Mouse (Mus musculus) embryonic facial prominence, embryonic 12.5 days (tissue): ENCODE measurements around the gene Tubb2a. TPM values are rescaled to one million over a fixed set of nuclear protein-coding genes. Genes with fewer than 3 reads are reported as not detected.

ENCODE experiments used
- ATAC-seq: fragments of 200-750 bp; cut with Nextera tagmentation; 2 replicates; pipeline ENCODE4 v1.8.0; 2017; ENCODE audit not compliant: insufficient number of reproducible peaks, insufficient read depth, low FRiP score, low TSS enrichment
- H3K27ac ChIP-seq: fragments of 300-500 bp; sonication (generic); 2 replicates; pipeline ENCODE4 v1.5.1; 2016; ENCODE audit warnings: mild to moderate bottlenecking
- H3K27me3 ChIP-seq: fragments of 300-500 bp; sonication (generic); 2 replicates; pipeline ENCODE4 v1.6.1; 2016; ENCODE audit warnings: mild to moderate bottlenecking, moderate library complexity
- H3K36me3 ChIP-seq: fragments of 300-500 bp; sonication (generic); 2 replicates; pipeline ENCODE4 v1.6.1; 2016; ENCODE audit warnings: mild to moderate bottlenecking
- H3K4me1 ChIP-seq: fragments of 300-500 bp; sonication (generic); 2 replicates; pipeline ENCODE4 v1.6.1; 2016
- H3K4me2 ChIP-seq: fragments of 300-500 bp; sonication (generic); replicated peaks from 2 replicates; pipeline ENCODE4 v1.6.1; 2016; ENCODE audit warnings: mild to moderate bottlenecking, moderate library complexity
- H3K4me3 ChIP-seq: fragments of 300-500 bp; sonication (generic); 2 replicates; pipeline ENCODE4 v1.5.1; 2016; ENCODE audit warnings: mild to moderate bottlenecking
- H3K9ac ChIP-seq: fragments of 300-500 bp; sonication (generic); 2 replicates; pipeline ENCODE4 v1.6.1; 2016; ENCODE audit warnings: mild to moderate bottlenecking, moderate library complexity
- H3K9me3 ChIP-seq: fragments of 300-500 bp; sonication (generic); 2 replicates; pipeline ENCODE4 v1.6.1; 2016; ENCODE audit warnings: mild to moderate bottlenecking, moderate library complexity
- WGBS: fragments of 180-500 bp; shearing (Covaris S2); methylation state at CpG from one replicate; pipeline ENCODE4 v1.1.7; 2016; 5-methylcytosine and 5-hydroxymethylcytosine counted together
- polyA plus RNA-seq: library from polyadenylated mRNA; unstranded; fragments of >200 nt; fragmentation: Nextera tagmentation; extraction: Ambion mirVana; gene quantifications from 2 replicates; pipeline ENCODE4 v1.2.1, GENCODE M21; 2016

Gene Tubb2a
- polyA plus RNA-seq, 1 experiment from 2014 or later = 162 TPM

GRCm38 (mm10) chr13:34071836-34072235 is 6.0 kb downstream of the Tubb2a start:
- Histone ChIP-seq H3K4me3 (no peak overlapping the region), H3K9me3 (no peaks in the 10 kb centered on the region), H3K9ac (no peak overlapping the region), H3K36me3 (peaks cover 8% of the 10 kb centered on the region; the same call in 1 of the 2 replicates), H3K4me2 (no peak overlapping the region), H3K4me1 (peaks cover 12% of the 10 kb centered on the region), H3K27me3 (no peaks in the 10 kb centered on the region), H3K27ac (no peak overlapping the region)
- 84% methylated on average over 6 of the region's 6 CpGs for WGBS
- no peak for ATAC-seq

- 39% methylated on average over 4 of the region's 4 CpGs for WGBS
- H3K27ac ChIP-seq = no peak overlapping the region
- no peak overlapping the region for H3K9ac ChIP-seq
- no peak overlapping the region for H3K4me3 ChIP-seq
- H3K27me3 ChIP-seq = no peaks in the 10 kb centered on the region
- H3K36me3 ChIP-seq = peaks cover 5% of the 10 kb centered on the region; the same call in 1 of the 2 replicates
- no peaks in the 10 kb centered on the region for H3K9me3 ChIP-seq
- no peak overlapping the region for H3K4me2 ChIP-seq
- H3K4me1 ChIP-seq = peaks cover 7% of the 10 kb centered on the region
- no peak for ATAC-seq
Observed at GRCm38 (mm10) chr13:34070296-34070695, 7.5 kb downstream of the Tubb2a start.

GRCm38 (mm10) chr13:34066351-34066750 is 11.5 kb downstream of the Tubb2a start:
- no peaks in the 10 kb centered on the region for H3K9me3 ChIP-seq
- H3K4me1 ChIP-seq = peaks cover 7% of the 10 kb centered on the region
- peaks cover 8% of the 10 kb centered on the region; the same call in 1 of the 2 replicates for H3K36me3 ChIP-seq
- 58% methylated on average over 1 of the region's 1 CpGs for WGBS
- no peak overlapping the region for H3K27ac ChIP-seq
- H3K4me3 ChIP-seq = no peak overlapping the region
- no peak overlapping the region for H3K4me2 ChIP-seq
- ATAC-seq = no peak
- no peaks in the 10 kb centered on the region for H3K27me3 ChIP-seq
- H3K9ac ChIP-seq = no peak overlapping the region

DNA sequence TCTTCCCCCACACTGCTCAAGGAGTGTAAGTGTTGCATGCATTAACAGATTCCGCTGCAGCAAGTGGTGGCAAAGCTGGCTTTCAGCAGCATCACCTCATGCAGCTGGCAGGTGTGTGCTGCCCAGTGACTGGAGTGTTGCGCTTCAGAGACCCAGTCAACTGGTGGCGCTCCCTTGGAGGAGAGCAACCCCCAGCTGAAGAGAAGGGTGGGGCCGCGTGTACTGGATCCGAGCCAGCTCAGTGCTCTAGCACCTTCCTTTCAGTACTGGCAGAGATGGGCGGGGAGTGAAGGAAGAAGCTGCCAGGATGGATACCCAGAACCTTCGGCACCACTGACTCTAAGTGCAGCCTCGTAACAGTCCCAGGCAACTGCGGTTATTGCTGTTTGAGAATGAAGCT is 15.3 kb downstream of the Tubb2a start:
- no peak overlapping the region for H3K4me3 ChIP-seq
- no peak overlapping the region for H3K9ac ChIP-seq
- no peak overlapping the region for H3K27ac ChIP-seq
- H3K4me2 ChIP-seq = no peak overlapping the region
- H3K4me1 ChIP-seq = no peaks in the 10 kb centered on the region
- no peaks in the 10 kb centered on the region for H3K27me3 ChIP-seq
- 86% methylated on average over 10 of the region's 10 CpGs for WGBS
- H3K36me3 ChIP-seq = peaks cover 11% of the 10 kb centered on the region; the same call in 1 of the 2 replicates
- H3K9me3 ChIP-seq = no peaks in the 10 kb centered on the region
- ATAC-seq = no peak

DNA sequence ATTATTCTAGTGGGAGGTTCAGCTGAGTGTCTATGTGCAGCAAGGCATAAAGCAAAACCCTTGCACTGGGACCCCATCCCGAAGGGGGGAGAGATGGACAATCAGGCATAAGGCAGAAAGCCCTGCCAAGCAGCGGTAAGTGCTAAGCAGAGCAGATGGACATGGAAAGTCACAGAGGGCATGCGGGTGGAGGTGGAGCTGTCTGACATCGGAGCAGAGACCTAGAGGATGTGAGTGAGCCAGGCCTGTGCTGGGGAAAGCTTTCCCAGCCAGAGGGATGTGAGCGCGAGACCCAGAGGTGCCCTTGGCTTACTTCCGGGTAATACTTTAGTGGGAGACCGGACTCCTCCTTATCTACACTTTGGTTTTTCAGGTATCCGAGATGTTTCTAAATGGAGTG is 17.7 kb downstream of the Tubb2a start:
- WGBS = 86% methylated on average over 9 of the region's 9 CpGs
- H3K9me3 ChIP-seq = no peaks in the 10 kb centered on the region
- H3K4me3 ChIP-seq = no peak overlapping the region
- peaks cover 22% of the 10 kb centered on the region for H3K36me3 ChIP-seq
- H3K9ac ChIP-seq = no peak overlapping the region
- no peak overlapping the region for H3K27ac ChIP-seq
- no peak for ATAC-seq
- no peaks in the 10 kb centered on the region for H3K27me3 ChIP-seq
- no peak overlapping the region for H3K4me2 ChIP-seq
- H3K4me1 ChIP-seq = no peaks in the 10 kb centered on the region

GRCm38 (mm10) chr13:34057252-34057651 is 20.6 kb downstream of the Tubb2a start:
- Histone ChIP-seq H3K4me3 (no peak overlapping the region), H3K36me3 (peaks cover 31% of the 10 kb centered on the region), H3K9me3 (no peaks in the 10 kb centered on the region), H3K4me2 (no peak overlapping the region), H3K27ac (no peak overlapping the region), H3K4me1 (no peaks in the 10 kb centered on the region), H3K9ac (no peak overlapping the region), H3K27me3 (no peaks in the 10 kb centered on the region)
- WGBS = 100% methylated on average over 1 of the region's 1 CpGs
- ATAC-seq = no peak

DNA sequence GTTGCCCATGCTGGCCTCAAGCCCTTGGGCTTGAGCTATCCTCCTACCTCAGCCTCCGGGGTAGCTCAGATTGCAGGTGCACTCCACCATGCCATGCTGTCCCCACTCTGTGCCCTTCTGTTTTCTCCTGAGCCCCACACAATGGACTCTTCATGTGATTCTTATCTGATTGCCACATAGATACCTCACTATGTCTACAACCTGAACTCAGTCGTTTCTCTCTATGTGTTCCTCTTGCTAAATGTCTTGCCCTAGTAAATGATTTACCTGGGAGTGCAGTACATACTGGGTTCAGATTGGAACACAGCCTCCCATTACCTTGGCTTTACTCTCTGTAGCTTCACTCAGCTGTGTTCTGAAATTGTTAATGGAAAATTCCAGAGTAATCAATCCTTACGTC is 22.8 kb downstream of the Tubb2a start:
- no peaks in the 10 kb centered on the region for H3K4me1 ChIP-seq
- no peak overlapping the region for H3K27ac ChIP-seq
- no peaks in the 10 kb centered on the region for H3K27me3 ChIP-seq
- H3K9ac ChIP-seq = no peak overlapping the region
- peaks cover 43% of the 10 kb centered on the region for H3K36me3 ChIP-seq
- no peak overlapping the region for H3K4me2 ChIP-seq
- H3K9me3 ChIP-seq = no peaks in the 10 kb centered on the region
- 89% methylated on average over 3 of the region's 3 CpGs for WGBS
- no peak for ATAC-seq
- H3K4me3 ChIP-seq = no peak overlapping the region

DNA sequence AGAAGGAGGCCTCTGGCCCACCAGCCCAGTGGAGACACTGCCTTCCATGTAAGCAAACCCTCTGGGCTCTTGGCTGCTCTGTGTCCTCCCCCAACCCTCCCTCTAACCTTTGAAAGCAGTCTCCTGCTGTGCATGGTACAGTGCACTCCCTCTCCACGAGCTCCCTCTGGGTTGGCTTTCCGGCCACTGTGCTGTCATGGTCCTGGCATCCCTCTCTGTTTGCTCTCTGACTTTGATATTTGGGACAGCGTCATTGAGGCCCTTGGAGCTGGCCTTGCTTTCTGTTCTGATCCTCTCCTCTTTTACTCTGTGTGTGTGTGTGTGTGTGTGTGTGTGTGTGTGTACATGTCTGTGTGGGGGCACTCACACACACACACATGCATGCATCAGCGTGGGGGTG is 23.4 kb downstream of the Tubb2a start:
- no peaks in the 10 kb centered on the region for H3K27me3 ChIP-seq
- H3K9me3 ChIP-seq = no peaks in the 10 kb centered on the region
- no peak overlapping the region for H3K27ac ChIP-seq
- no peak overlapping the region for H3K4me3 ChIP-seq
- H3K9ac ChIP-seq = no peak overlapping the region
- no peak for ATAC-seq
- peaks cover 47% of the 10 kb centered on the region for H3K36me3 ChIP-seq
- 74% methylated on average over 4 of the region's 4 CpGs for WGBS
- no peaks in the 10 kb centered on the region for H3K4me1 ChIP-seq
- H3K4me2 ChIP-seq = no peak overlapping the region

DNA sequence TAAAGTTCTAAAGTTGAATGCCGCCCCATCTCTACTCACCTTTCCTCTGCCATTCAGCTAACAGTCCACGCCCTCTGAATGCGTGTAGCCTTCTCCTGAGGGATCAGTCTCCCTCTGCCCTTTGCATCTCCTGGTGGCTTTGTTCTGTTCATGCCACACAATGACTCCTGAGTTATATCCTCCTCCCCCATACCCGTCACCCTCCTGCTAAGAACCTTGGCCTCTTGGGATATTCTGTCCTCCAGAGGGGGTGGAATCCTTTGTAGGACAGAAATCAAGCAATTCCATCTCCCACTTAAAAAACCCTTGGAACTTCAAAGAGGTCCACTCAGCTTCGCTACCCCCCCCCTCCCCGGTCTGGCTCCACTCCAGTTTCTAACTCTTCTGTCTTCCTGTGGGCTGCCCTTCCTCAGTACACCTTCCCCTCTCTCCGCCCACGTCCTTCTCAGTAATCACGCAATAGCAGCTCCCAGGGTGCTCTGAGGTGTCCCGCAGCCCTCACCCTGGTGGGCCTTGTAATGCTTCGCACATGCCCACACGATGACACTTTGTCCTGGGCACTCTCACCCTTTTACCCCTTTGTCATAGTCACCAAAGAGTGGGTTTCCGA is 24.0 kb downstream of the Tubb2a start:
- WGBS = 81% methylated on average over 13 of the region's 13 CpGs
- H3K9ac ChIP-seq = no peak overlapping the region
- H3K27ac ChIP-seq = no peak overlapping the region
- H3K4me3 ChIP-seq = no peak overlapping the region
- H3K9me3 ChIP-seq = no peaks in the 10 kb centered on the region
- H3K36me3 ChIP-seq = peaks cover 47% of the 10 kb centered on the region
- no peak for ATAC-seq
- H3K4me1 ChIP-seq = no peaks in the 10 kb centered on the region
- H3K4me2 ChIP-seq = no peak overlapping the region
- H3K27me3 ChIP-seq = no peaks in the 10 kb centered on the region

GRCm38 (mm10) chr13:34051692-34052091 is 26.1 kb downstream of the Tubb2a start:
- no peak for ATAC-seq
- H3K27me3 ChIP-seq = no peaks in the 10 kb centered on the region
- H3K4me3 ChIP-seq = no peak overlapping the region
- 99% methylated on average over 3 of the region's 3 CpGs for WGBS
- H3K36me3 ChIP-seq = peaks cover 54% of the 10 kb centered on the region
- H3K27ac ChIP-seq = no peak overlapping the region
- no peak overlapping the region for H3K4me2 ChIP-seq
- no peaks in the 10 kb centered on the region for H3K9me3 ChIP-seq
- no peaks in the 10 kb centered on the region for H3K4me1 ChIP-seq
- H3K9ac ChIP-seq = no peak overlapping the region

DNA sequence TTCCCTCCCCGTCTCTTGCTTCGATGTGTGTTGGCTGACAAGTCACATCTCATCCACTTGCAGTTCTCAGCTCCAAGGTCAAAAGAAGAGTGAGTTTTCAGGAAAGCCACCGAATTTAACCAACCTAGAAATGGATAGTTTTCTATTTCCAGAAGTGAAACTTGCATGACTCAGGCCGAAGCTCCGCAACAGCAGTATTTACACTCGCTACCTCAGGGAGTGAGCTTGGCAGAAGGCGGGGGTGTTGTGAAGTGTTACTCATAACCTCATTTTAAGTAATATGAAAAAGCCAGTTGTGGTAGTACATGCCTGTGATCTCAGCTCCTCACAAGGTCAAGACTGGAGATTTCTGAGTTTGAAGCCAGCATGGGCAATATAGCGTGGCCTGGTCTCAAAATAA is 27.3 kb downstream of the Tubb2a start:
- H3K4me1 ChIP-seq = no peaks in the 10 kb centered on the region
- H3K27ac ChIP-seq = no peak overlapping the region
- WGBS = 92% methylated on average over 8 of the region's 8 CpGs
- H3K4me3 ChIP-seq = no peak overlapping the region
- H3K4me2 ChIP-seq = no peak overlapping the region
- H3K27me3 ChIP-seq = no peaks in the 10 kb centered on the region
- H3K9me3 ChIP-seq = no peaks in the 10 kb centered on the region
- no peak overlapping the region for H3K9ac ChIP-seq
- peaks cover 47% of the 10 kb centered on the region for H3K36me3 ChIP-seq
- ATAC-seq = no peak

- ATAC-seq = no peak
- H3K27me3 ChIP-seq = no peaks in the 10 kb centered on the region
- H3K9me3 ChIP-seq = no peaks in the 10 kb centered on the region
- no peaks in the 10 kb centered on the region for H3K4me1 ChIP-seq
- no peak overlapping the region for H3K27ac ChIP-seq
- H3K36me3 ChIP-seq = peaks cover 27% of the 10 kb centered on the region
- no peak overlapping the region for H3K4me2 ChIP-seq
- no peak overlapping the region for H3K9ac ChIP-seq
- 86% methylated on average over 3 of the region's 3 CpGs for WGBS
- no peak overlapping the region for H3K4me3 ChIP-seq
Observed at GRCm38 (mm10) chr13:34047526-34047925, 30.3 kb downstream of the Tubb2a start.
